8 mouse cellular contexts compared by ENCODE assay signal in genomic region chr1:61181099-61181821, GRCm38 (mm10).
DNase-seq lines count a peak whose midpoint lies in the region; ATAC-seq lines count a peak whose summit lies in the region.

No protein-coding gene starts in this region.

- peak overlapping the region; percentile 57 for H3K9ac ChIP-seq in hindbrain, embryonic 13.5 days

- no peaks in the 10 kb centered on the region for H3K9me3 ChIP-seq in hindbrain, embryonic 13.5 days

- H3K36me3 ChIP-seq in hindbrain, embryonic 13.5 days, result no peaks in the 10 kb centered on the region

- 25% methylated on average over 15 of the region's 15 CpGs for WGBS in hindbrain, embryonic 13.5 days

- peaks cover 4% of the 10 kb centered on the region; the same call in 1 of the 2 replicates for H3K27me3 ChIP-seq in hindbrain, embryonic 13.5 days

- peak; percentile 83 for DNase-seq in Muller cell, postnatal 12 days (ENCODE audit: inconsistent ontology term)
- DNase-seq in cerebellum, adult 9-10 months, result peak; percentile 85
- peak; percentile 80 to 90 for DNase-seq in frontal cortex, postnatal 14 days (ENCODE audit: low spot score in 2 of 2)
- DNase-seq in layer of hippocampus, postnatal 14 days (ENCODE audit: low spot score in 2 of 2), result peak; percentile 93 to 96
- DNase-seq in lung, postnatal 10 days, result peak; percentile 93
- DNase-seq in retina, adult 2 months (ENCODE audit: low read depth, low spot score), result peak; percentile 65
- peak; percentile 90 for DNase-seq in thymus, postnatal 25 days

- H3K27ac ChIP-seq in hindbrain, embryonic 13.5 days, result peak overlapping the region; percentile 87

- ATAC-seq in hindbrain, embryonic 13.5 days (ENCODE audit: low FRiP score), result peak; percentile 88

- peak overlapping the region; percentile 10; the same call in 1 of the 2 replicates for H3K4me3 ChIP-seq in hindbrain, embryonic 13.5 days

- peaks cover 33% of the 10 kb centered on the region for H3K4me1 ChIP-seq in hindbrain, embryonic 13.5 days (replicated peaks)

- peak overlapping the region; percentile 47 for H3K4me2 ChIP-seq in hindbrain, embryonic 13.5 days

Comparison
In these comparisons a context has a peak if more than half of its experiments do, and no peak if none do; other contexts are left out.
1. Peak in every context shown above with its lines: DNase-seq, ATAC-seq, H3K4me3 ChIP-seq and H3K27ac ChIP-seq.